Mouse (Mus musculus): ENCODE measurements at regions not wholly inside any gene's neighbourhood (a gene's known extent, or its start where the extent isn't known, plus 50 kb on each side); places are given as distances from the start of the nearest gene placed in this dataset.

DNA sequence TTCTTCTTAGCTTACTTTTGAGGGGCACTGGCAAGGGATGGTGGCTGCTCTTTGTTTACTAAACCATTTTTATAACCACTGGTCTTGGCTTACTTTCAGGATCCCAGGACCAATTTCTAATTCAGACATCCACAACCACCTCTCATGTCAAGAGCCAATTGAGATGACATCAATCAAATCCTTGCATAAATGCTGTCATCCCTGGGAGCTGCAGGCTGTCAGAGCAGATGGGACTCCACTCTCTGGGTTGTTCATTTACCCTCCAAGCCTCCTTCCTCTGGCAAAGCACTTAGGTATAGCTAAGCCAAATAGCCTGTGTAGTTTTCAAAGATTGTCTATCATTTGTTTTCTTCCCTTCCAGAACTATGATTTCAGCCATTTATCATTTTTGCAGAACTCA lies 385.0 kb upstream of the Lrrc7 start:
- ATAC-seq (ENCODE audit: low FRiP score, low read depth), result no peak

DNA sequence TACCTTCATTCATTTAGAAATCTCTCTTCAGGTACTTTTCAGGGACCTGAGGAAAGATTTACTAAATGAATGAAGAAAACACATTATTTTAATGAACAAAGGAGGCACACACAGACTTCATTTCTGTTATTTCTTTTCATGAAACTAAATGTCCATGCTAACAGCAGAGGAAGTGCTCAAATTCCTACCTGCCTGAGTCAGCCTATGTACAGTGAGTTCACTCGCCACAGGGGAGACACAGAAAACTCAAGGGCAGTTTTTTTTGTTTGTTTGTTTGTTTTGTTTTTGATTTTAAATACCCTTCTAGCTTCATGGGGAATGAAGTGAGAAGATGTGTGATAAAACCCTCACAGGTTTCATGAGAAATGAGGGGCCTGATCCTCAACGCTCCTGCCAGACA lies 343.1 kb upstream of the Lrrc7 start:
- Histone ChIP-seq H3K27me3 (no peaks in the 10 kb centered on the region), H3K9ac (no peak overlapping the region), H3K4me3 (no peak overlapping the region), H3K27ac (no peak overlapping the region), H3K9me3 (no peaks in the 10 kb centered on the region), H3K4me2 (replicated peaks) (no peak overlapping the region), H3K36me3 (no peaks in the 10 kb centered on the region), H3K4me1 (no peaks in the 10 kb centered on the region)
- ATAC-seq (ENCODE audit: low FRiP score, low read depth), result no peak
- 46% methylated on average over 2 of the region's 2 CpGs for whole genome bisulfite sequencing

More for the DNA sequence above, 385.0 kb upstream of the Lrrc7 start:
- no peak overlapping the region for H3K4me3 ChIP-seq
- H3K27me3 ChIP-seq, result no peaks in the 10 kb centered on the region
- H3K36me3 ChIP-seq, result no peaks in the 10 kb centered on the region
- H3K9ac ChIP-seq, result no peak overlapping the region
- H3K27ac ChIP-seq, result no peak overlapping the region
- no peak overlapping the region for H3K4me2 ChIP-seq (replicated peaks)
- no peaks in the 10 kb centered on the region for H3K4me1 ChIP-seq
- no peaks in the 10 kb centered on the region for H3K9me3 ChIP-seq

DNA sequence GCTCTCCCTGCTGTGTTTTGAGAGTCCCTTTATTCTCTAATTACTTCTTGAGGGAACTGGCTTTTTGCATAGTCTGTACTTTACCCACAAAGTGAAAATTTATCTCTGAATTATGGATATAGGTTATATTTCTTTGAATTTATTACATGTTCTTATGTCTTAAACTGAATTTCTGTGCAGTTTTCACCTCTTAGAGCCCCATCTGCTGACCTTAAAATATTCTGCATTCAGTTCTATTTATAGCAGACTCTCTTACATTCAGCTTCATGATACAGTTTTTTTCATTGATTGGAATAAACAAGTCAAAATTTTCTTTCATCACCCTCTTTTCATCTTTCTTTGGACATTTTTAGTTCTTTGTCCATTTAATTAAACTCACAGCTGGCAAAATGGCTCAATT lies 337.4 kb upstream of the Lrrc7 start:
- H3K9ac ChIP-seq, result no peak overlapping the region
- H3K27me3 ChIP-seq, result no peaks in the 10 kb centered on the region
- ATAC-seq (ENCODE audit: low FRiP score, low read depth), result no peak

DNA sequence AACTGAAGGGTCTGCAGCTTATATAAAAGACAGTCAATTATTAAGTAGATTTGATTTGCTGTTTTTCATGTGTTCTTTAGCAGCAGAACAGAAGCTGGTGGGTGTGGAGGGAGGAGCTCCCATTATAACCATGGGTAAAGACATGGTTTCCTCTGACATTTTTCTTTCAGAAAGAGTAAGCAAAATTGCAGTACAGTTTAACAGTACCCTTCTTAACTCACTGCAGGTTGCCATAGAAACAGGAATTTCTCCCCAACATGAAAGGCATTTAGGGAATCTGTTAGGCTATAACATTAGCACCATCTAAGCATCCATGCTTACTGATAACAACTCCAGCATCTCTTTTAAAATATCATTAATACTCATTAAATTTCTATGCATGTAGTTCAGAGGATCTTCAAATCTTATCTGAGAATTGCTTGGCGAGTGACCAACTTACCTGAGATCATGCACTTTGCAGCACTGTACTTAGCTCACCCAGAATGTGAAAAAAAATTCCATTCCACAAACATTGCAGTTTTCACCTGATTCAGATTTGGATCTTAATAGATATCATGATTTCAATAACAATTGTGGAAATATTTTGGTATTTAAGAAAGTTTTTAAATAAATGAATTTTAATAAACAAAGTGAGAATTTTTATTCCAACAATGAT lies 324.8 kb upstream of the Lrrc7 start:
- no peak overlapping the region for H3K9ac ChIP-seq
- no peak overlapping the region for H3K4me2 ChIP-seq (replicated peaks)
- no peak overlapping the region for H3K27ac ChIP-seq
- H3K36me3 ChIP-seq, result no peaks in the 10 kb centered on the region
- no peaks in the 10 kb centered on the region for H3K4me1 ChIP-seq
- no peaks in the 10 kb centered on the region for H3K27me3 ChIP-seq
- WGBS, result 77% methylated on average over 1 of the region's 1 CpGs
- no peak for ATAC-seq (ENCODE audit: low FRiP score, low read depth)
- H3K9me3 ChIP-seq, result no peaks in the 10 kb centered on the region
- H3K4me3 ChIP-seq, result no peak overlapping the region

More for the DNA sequence above, 337.4 kb upstream of the Lrrc7 start:
- no peak overlapping the region for H3K27ac ChIP-seq
- H3K4me3 ChIP-seq, result no peak overlapping the region
- no peaks in the 10 kb centered on the region for H3K9me3 ChIP-seq
- H3K36me3 ChIP-seq, result no peaks in the 10 kb centered on the region
- H3K4me1 ChIP-seq, result no peaks in the 10 kb centered on the region
- no peak overlapping the region for H3K4me2 ChIP-seq (replicated peaks)

DNA sequence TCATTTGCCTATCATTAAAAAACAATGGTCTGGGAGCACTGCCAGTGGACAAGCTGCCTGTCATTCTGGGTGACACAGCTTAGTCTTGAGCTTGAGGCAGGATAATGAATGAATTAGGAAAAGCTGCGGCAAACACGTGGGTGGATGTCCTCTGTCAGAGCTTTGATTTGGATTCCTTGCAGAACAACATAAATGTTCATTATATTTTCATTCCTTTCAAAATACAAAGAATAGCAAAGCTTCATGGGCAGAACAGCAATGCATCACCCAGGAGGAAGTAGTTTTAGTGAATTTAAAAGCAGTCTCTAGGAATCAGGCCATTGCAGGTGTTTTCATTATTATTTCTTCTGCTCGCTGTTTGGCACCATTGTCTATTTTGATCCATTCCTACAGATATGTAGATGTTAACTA lies 324.3 kb upstream of the Lrrc7 start:
- no peaks in the 10 kb centered on the region for H3K4me1 ChIP-seq
- H3K36me3 ChIP-seq, result no peaks in the 10 kb centered on the region
- WGBS, result 50% methylated on average over 3 of the region's 3 CpGs
- H3K27ac ChIP-seq, result no peak overlapping the region
- no peak overlapping the region for H3K4me2 ChIP-seq (replicated peaks)
- no peak overlapping the region for H3K9ac ChIP-seq
- H3K27me3 ChIP-seq, result no peaks in the 10 kb centered on the region
- H3K4me3 ChIP-seq, result no peak overlapping the region
- ATAC-seq (ENCODE audit: low FRiP score, low read depth), result no peak
- H3K9me3 ChIP-seq, result no peaks in the 10 kb centered on the region

Data from limb, embryonic 13.5 days (tissue).